Mouse (Mus musculus): Measurements from ENCODE around the gene Hist1h4b.
"Not testable (repeated sequence)": the region's sequence is repeated elsewhere in the genome, so short reads cannot be mapped to it uniquely, and the experiment has no call there.

Hist1h4b gene

DNA sequence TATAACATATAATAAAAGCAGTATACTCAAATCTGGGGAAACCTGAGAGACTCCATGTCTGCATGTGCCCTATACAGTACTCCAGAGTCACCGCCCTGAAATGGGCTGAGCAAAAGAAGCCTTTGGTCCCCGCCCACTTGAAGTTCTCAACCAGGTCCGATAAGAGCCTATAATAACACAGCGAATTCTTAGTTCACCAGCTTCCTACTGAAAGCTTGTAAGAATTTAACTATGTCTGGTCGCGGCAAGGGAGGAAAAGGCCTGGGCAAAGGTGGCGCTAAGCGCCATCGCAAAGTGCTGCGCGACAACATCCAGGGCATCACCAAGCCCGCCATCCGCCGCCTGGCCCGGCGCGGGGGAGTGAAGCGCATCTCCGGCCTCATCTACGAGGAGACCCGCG lies at the start of gene Hist1h4b:
TSS of gene Hist1h4b (plus strand) at position 224 of the 400 bp plus-strand sequence.
- DNase-seq, result peak; percentile 94

DNA sequence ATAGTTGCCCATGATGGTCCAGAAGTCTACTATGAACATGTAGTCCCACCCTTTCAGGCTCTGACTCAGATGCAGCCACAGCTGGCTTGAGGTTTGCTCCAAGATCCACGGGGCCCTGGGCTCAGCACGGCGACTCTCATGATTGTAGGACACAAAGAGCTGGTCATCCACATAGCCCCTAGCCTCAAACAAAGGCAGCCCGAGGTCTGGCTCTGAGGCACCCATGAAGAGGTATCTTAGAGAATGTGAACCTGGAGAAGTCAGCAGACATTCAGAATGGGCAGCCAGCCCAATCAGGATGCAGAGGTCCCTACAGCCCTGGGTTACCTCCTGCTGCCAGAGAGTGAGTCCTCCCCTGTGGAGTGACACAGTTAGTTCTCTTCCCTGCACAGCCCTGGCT lies 48.8 kb upstream of the Hist1h4b start:
- DNase-seq, result no peak

DNA sequence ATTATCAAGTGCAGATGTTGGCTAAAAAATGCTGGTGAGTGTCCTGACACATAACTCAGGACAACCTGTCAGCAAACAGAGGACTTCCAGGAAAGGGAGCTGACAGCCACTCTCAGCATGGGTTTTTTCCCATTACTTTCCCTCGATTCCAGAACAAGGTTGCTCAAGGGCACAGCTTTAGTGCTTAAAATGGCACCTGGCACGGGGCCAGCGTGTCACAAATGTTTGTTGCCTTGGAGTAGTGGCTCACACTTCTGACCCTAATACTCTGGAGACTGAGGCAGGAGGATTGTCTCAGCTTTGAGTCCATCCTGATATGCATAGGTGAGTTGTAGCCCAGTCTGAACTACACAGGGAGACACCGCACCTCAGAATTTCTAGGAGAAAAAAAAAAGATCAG lies 48.2 kb upstream of the Hist1h4b start:
- DNase-seq, result no peak

DNA sequence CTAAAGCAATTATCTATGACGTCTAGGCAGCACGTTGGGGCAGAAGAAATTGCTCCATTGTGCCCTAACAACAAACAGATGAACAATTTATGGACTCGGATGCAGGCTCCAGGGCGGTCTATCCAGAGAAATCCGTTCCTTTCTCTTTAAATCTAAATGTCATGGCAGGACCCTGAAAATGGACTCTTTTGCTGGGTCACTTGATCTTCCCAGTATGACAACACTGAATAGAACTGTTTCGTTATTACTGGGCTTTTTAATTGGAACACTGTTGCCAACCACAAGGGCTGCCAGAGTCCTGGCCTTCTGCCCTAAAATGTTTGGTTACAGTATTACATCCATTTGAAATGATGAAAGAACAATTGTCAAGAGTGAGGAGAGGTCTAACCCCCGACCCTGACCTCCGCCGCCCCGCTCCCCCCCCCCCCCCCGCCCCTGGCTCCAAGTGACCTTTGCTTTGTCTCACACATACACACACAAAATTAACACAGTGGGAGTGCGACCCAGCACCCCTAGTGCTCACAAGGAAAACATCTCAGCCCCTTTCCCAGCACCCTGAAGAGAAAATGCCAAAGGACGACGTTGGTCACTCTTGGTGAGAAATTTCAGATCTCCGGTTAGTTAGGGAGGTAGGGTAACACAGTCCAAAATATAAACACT lies 47.0 kb upstream of the Hist1h4b start:
- DNase-seq, result no peak

DNA sequence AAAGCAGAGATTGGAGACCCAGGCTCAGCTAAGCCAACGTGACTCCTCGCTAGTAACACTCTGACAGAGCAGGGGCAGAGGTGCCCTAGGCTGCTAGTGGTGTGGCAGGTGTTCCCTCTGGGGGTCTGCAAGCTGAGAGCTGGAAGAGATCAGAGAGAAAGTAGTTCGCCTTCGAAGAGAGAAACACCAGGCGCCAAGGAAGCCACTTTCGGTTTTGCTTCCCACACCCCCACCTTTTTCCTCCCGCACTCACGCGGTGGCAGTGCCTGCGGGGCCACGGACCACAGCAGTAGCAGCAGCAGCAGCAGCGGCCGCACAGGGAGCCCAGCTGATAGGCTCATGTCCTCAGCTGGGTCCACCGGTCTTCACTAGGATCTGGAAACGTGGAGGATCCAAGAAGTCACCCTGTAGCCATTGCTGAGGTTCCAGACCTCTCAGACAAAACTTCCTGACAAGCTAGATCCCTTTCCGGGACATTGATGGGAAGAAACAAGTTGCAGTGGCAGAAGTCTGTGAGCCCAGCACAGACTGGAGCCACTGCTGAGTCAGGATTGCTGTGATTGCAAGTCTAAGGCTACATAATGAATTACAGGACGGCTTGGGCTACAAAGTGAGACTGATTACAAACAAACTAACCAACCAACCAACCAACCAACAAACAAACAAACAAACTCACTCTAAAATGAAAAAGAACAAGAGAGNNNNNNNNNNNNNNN lies 46.3 kb upstream of the Hist1h4b start, which contains the start of gene Hfe:
TSS of gene Hfe (minus strand) at position 481 of the 716 bp plus-strand sequence.
- no peak for DNase-seq

DNA sequence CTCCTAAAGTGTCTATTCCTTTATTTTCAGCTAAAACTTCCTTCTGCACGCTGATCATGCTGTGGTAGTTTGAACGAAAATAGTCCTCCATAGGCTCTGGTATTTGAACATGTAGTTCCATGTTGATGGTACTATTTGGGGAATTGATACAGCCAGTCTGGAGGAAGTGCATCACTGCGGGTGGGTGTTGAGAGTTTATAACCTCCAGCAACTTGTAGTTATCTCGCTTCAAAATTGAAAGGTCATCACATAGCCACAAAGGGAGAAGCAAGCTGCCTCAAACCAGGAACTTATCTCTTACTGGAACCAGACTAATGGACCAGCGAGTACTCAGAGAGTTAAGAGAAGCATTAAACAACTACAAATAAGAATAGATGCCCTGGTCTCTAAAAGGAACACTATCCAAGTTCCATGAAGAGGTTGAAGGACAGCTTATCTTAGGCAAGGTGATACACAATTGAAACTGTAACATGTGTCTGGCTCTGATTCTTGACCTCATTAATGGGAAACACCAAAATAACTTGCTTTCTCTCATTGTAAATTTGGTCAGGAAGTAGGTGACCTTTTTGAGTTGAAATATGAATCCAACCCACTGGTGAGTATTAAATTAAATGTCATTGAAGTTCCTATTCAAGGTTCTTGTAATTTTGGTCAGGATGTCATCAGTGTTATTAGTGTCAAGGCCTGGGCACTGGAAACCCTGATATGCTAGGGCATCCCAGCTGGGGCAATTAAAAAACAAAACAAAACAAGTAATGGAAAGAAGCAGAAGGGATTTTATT lies 40.4 kb upstream of the Hist1h4b start:
- no peak for DNase-seq

DNA sequence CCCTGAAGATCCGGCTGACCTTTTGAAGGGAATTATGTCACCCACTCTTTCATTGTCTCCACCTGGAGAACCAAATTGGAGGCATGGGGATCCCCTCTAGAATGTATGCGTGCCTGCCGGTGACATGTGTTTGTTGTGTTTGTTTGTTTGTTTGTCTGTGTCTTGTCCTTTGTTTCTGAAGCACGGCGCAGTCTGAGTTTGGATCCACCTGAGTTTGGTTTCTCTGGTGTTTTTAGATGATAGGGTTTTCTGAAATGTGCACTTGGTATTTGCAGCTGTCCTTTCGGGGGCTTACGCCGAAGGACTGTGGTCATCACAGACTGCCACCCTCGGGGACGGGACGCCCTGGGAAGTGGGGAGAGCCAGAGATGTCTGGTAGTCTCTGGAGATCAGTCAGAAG lies 39.6 kb upstream of the Hist1h4b start:
- DNase-seq, result no peak

DNA sequence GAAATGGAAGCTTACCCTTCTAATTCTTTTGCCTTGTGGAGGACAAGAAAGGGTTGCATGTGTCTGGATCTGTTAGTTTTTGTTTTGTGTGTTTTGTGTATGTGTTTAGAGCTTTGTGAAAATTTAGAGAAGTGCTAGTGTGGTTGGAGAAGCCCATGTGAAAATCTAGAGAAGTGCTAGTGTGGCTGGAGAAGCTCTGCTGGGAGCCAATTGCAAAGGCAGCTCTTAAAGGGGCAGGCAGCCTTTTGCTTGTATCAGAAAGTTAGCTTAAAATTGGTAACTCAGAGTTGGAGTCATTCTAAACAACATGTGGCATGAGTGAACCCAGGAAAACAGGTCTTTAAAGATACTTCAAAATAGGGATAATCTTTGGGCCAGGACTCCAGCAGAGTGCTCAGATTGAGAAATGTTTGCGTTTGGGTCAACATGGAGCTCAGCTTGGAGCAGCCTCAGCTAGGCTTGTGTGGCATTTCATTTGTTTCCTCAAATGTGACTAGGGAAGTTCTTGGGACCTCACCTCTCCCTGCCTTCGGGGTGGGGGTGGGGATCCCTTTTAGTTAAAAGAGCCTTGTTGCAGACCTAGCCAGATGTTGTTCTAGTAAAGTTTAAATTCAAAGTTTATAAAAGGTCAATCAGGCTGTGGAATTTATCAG lies 39.1 kb upstream of the Hist1h4b start:
- DNase-seq, result not testable (repeated sequence)

DNA sequence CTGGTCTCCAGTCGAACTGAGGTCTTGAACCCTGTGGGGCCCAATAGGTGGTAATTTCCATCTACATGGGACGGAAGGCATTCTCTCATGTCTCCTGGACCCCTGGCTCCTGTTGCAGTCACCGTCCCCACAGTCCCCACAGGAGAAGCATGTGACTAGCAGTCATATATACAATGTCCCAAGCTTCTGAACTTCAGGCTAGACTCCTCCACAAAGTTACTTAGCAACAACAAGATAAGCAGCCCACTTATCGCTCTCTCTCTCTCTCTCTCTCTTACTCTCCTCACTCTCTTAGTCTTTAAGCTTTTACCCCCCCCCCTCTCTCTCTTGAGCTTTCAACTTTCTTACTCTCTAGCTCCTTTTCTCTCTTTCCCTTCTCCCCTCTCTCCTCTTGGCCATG lies 32.6 kb upstream of the Hist1h4b start:
- DNase-seq, result no peak

DNA sequence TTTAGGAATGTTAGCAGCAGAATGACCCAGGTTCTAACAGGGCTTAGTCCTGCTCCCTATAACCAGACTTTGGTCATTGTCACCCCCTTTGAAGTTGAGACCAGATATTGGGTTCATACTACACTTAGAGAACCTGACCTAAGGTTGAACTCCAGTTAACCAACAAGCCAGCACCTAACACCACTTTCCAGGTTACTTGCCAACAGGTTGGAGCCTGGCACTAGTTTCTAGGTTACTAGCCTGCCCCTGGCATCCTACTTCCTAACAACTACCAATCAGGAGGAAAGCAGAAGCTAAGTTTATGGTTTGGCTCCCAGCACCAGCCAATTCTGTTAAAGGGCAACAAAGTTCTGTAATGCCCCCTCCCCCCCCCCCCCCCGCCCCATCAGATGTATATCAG lies 31.6 kb upstream of the Hist1h4b start:
- no peak for DNase-seq

DNA sequence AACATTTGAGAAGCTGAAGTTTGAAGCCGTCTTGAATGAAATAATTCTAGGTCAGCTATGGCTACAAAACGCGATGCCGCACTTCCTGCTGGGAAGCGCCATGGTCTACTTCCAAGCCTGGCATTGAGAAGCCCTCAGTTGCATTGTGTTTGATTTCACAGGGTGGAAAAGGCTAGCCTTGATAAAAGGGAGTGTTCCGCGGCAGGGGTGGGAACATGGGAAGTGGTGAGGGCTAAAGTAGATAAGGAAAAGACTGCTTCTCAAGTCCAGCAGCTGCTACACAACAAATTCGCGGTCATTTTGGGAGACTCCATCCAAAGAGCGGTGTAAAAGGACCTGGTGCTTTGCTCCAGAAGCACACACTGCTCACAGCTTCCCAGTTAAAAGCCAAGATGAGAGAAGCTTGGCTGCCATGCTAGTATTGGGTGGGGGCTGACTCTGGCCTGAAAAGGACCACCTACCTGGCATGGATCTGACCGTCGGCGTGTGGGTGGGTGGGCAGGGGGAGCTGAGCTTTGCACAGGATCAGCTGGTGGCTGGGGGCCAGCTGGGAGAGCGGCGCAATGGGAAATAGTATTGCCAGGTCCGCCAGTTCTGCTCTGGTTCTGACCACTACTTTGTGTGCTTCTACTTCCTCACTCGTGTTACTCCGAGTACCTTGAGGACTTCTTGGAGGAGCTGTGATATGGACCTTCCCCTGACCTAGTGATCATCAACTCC lies 28.2 kb upstream of the Hist1h4b start:
- DNase-seq, result no peak

DNA sequence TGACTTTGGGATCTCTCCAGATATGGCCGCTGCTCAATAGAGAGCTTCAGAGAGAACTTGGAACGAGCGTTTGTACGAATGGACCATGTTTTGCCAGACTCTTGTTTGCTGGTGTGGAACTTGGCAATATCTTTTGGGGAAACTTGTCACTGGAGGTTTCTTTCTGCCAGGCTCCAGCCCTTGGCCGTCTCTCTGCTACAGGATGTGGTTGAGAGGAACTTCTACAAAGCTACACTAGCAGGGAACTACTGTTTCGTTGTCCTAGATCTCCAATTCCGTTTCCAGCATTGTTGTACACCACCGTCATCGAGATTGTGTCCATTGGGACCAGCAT lies 27.7 kb upstream of the Hist1h4b start:
- DNase-seq, result no peak

DNA sequence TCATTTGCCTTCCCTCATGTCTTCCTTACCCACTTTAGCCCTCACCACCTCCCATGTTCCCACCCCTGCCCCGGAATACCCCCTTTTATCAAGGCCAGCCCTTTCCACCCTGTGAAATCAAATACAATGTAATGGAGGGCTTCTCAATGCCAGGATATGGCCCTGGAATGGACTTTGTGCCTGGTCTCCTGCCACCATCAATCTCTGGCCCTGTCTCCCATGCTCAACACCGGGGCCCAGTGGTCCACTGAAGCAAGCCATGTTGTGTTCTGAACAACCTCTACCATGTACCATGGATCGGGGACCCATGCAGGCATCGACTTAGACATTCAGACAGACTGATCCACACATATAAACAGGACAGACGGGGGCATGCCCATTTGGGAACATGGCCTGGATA lies 27.1 kb upstream of the Hist1h4b start:
- no peak for DNase-seq

DNA sequence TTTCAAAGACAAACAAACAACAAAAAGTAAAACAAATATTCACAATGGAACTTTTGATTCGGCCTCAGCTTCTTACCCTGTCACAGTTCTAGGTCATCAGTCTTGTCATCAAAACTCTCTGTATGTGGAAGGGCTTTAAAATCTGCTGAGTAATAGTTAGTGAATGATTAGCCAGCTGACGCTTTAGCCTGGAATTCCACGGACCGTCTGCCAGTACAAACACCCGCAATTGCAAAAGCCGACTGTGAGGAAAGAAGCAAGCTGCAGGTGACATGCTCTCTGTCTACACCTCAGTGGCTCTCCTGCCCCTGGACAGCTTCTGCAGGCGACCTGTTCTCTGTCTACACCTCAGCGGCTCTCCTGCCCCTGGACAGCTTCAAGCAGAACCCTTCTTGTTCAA lies 26.3 kb upstream of the Hist1h4b start:
- no peak for DNase-seq

DNA sequence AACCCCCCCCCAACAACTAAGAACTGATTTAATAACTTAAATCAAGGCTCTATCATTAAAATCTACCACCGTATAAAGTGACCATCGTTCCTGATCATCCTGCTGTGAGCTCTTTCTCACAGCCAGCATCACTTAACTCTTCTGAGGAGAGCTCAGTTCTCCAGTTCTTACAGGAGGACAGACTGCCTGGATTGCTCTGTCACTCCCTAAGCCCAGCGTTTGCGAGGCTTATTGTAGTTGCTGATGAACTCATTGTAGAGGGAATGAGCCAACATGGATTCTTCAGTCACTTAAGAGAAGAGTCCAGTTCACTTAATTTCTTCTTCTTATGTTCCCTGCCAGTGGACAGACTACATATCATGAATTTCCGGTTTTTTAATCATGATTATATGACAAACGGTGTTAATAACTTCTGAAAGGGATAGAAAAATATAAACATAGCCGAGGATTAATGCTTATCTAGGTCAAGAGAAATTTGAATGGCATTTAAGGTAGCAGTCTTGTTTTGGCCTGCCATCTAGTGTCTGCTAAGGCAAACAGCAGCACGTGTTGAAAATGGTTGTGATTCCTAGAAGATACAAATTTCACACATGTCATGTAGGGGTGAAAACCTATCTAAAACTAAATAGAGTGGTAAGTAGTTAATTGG lies 24.5 kb upstream of the Hist1h4b start:
- DNase-seq, result no peak

DNA sequence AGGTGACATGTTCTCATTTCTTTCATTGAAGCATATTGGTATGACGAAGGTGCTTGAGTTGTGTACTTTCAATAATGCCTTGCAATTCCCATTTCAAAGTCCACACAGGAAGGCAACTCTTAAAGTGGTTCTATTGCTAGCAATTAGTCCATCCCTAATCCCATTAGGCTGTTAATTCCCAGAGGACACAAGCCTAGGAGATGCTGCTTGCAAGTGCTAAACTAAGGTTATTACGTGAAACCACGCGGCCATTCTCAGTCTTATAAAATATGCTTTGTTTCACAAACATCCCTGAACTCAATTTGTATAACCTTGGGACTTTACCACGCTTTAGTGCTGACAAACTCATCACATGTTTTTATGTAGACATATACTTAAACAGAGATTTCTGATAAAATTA lies 19.7 kb upstream of the Hist1h4b start:
- no peak for DNase-seq

DNA sequence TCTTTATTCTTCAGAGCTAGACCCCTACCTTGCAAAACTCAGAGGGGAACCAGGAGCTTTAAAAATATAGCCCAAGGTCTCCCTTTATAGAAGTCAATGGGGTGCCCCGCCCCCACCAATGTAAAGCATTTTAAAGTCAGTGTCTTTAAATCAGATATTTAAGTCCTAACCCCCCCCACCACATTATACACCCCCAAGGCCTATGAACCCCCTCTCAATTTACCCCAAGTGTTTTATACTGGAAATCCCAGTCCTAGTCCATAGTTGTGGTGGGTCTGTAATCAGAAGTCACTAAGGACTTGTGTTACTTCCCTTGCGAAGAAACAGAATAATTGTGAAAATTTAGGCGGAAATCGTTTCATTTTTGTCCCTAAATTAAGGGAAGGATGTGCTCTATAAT lies 18.8 kb upstream of the Hist1h4b start:
- no peak for DNase-seq

DNA sequence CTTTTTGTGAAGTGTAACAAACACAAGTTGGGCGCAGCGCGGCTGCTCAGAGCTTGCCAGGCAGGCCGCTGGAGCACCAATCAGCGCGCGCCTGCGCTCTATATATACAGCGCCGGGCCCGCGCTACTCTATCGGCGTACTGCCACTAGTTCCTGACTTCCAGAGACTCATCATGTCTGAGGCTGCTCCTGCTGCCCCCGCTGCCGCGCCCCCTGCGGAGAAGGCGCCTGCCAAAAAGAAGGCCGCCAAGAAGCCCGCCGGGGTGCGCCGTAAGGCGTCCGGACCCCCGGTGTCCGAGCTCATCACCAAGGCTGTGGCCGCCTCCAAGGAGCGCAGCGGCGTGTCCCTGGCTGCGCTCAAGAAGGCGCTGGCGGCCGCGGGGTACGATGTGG lies 18.1 kb upstream of the Hist1h4b start, which contains the start of gene Hist1h1c:
TSS of gene Hist1h1c (plus strand) at position 132 of the 392 bp plus-strand sequence.
- peak; percentile 90 for DNase-seq

DNA sequence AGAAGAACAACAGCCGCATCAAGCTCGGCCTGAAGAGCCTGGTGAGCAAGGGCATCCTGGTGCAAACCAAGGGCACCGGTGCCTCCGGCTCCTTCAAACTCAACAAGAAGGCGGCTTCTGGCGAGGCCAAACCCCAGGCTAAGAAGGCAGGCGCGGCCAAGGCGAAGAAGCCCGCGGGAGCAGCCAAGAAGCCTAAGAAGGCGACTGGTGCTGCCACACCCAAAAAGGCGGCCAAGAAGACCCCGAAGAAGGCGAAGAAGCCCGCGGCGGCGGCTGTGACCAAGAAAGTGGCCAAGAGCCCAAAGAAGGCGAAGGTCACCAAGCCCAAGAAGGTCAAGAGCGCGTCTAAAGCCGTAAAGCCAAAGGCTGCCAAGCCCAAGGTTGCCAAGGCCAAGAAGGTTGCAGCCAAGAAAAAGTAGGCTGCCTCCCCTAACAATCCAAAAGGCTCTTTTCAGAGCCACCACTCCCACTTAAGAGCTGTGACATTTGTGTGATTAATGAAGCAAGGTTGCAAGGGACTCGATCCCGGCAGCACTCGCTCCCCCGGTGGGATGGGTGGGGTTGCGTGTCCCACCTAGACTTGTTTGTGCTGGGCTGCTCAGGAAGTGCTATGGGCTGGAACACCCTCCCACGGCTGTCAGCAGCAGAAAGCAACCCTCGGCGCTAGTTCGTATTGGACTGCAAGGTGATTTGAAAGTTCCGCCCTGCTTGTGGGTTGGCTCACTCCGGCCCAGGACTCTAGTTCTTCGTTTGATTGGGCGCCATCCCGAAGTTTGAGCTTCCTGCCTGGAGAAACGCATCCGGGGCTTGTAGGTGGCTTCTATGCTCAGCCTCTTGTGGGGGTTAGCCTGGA lies 17.5 kb upstream of the Hist1h4b start:
- DNase-seq, result peak; percentile 98

DNA sequence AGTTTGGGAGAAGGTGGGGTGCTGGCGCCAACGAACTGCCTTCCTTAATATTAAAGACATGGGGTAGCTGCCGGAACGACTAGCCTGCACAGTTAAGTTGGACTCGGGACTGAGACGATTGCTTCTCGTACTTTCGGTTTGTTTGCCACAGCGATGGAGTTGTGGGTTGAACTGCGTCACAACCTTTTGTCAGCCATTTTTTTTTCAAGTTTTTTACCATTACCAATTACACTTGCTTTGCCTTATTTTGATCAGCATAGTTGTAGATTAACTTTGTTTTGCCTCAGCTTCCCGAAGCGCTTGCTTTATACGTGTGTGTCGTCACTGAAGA lies 16.9 kb upstream of the Hist1h4b start:
- no peak for DNase-seq

DNA sequence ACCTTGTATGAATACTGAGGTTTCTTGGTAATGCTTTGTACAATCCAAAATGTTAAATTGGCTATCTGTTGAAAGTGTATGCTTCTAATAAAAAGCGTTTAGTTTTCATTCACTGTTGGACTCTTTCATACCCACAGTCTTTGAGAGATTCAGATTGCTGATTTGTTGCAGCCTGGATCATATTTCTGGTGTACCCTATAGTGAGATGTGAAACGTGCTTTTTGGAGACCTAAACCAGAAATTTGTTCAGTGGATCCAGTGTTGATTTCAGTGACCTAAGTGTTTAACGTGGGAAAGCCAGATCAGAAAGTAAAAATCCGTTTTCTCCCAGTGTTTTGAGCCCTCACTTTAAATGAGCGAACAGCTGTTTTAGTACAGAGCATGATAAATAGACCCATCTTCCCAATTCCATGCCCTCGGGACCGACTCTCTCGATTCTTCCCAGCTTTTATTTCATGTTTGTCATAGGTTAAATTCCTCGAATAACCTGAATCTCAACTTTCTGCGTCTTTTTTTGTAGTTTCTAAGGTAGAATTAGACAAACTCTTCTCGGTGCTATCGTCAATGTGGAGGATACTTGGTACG lies 16.5 kb upstream of the Hist1h4b start:
- no peak for DNase-seq
